Mouse (Mus musculus) T-helper 2 cell (primary cell): ENCODE data around the gene Rad18.
"Not testable (repeated sequence)": the region's sequence is repeated elsewhere in the genome, so short reads cannot be mapped to it uniquely, and the experiment has no call there.

ENCODE experiments used
- in situ Hi-C: fragments of 300-600 bp; cut with MboI, MseI; formaldehyde crosslinking; loops from one replicate; pipeline ENCODE4 v1.15.1; 2025; ENCODE audit warnings: high pct_unique_total_duplicates

The Rad18 gene

GRCm38 (mm10) chr6:112696056-112696950, at the start of gene Rad18:
Gene Rad18 (minus strand): TSS chr6:112696686.
- in situ Hi-C loops = loop anchor here (25.0 kb wide), 1 partner anchor 1041 kb away; the partner anchor contains the start of gene Sec13

GRCm38 (mm10) chr6:112742297-112742696, 45.8 kb upstream of the Rad18 start:
- in situ Hi-C loops = no loop called here

GRCm38 (mm10) chr6:112741766-112742165, 45.3 kb upstream of the Rad18 start:
- in situ Hi-C loops = no loop called here

- in situ Hi-C loops = no loop called here
These were observed 43.1 kb upstream of the Rad18 start for GRCm38 (mm10) chr6:112739635-112740034.

GRCm38 (mm10) chr6:112738924-112739323, 42.4 kb upstream of the Rad18 start:
- in situ Hi-C loops = no loop called here

GRCm38 (mm10) chr6:112736471-112736870, 40.0 kb upstream of the Rad18 start:
- in situ Hi-C loops = no loop called here

- in situ Hi-C loops = no loop called here
These were observed 38.6 kb upstream of the Rad18 start for GRCm38 (mm10) chr6:112735054-112735453.

GRCm38 (mm10) chr6:112733942-112734341, 37.5 kb upstream of the Rad18 start:
- in situ Hi-C loops = no loop called here

GRCm38 (mm10) chr6:112732434-112732833, 35.9 kb upstream of the Rad18 start:
- in situ Hi-C loops = no loop called here

- in situ Hi-C loops = no loop called here
These were observed 34.9 kb upstream of the Rad18 start for GRCm38 (mm10) chr6:112731386-112731785.

- in situ Hi-C loops = loop anchor here (10.0 kb wide), 1 partner anchor 266 kb away; no protein-coding TSS in a partner anchor
These were observed 32.4 kb upstream of the Rad18 start for GRCm38 (mm10) chr6:112728760-112729422.

GRCm38 (mm10) chr6:112725468-112725867, 29.0 kb upstream of the Rad18 start:
- in situ Hi-C loops = loop anchor here (10.0 kb wide), 1 partner anchor 269 kb away; no protein-coding TSS in a partner anchor

- in situ Hi-C loops = loop anchor here (10.0 kb wide), 1 partner anchor 274 kb away; no protein-coding TSS in a partner anchor
These were observed 24.1 kb upstream of the Rad18 start for GRCm38 (mm10) chr6:112720409-112721080.

- in situ Hi-C loops = loop anchor here (10.0 kb wide), 1 partner anchor 275 kb away; no protein-coding TSS in a partner anchor
These were observed 23.5 kb upstream of the Rad18 start for GRCm38 (mm10) chr6:112719983-112720382.

- in situ Hi-C loops = no loop called here
These were observed 20.7 kb upstream of the Rad18 start for GRCm38 (mm10) chr6:112717168-112717567.

GRCm38 (mm10) chr6:112713951-112714350, 17.5 kb upstream of the Rad18 start:
- in situ Hi-C loops = no loop called here

- in situ Hi-C loops = not testable (repeated sequence)
These were observed 5.8 kb upstream of the Rad18 start for GRCm38 (mm10) chr6:112702296-112702695.

- in situ Hi-C loops = no loop called here
These were observed 3.9 kb upstream of the Rad18 start for GRCm38 (mm10) chr6:112700392-112700791.

- in situ Hi-C loops = loop anchor here (25.0 kb wide), 1 partner anchor 1038 kb away; the partner anchor contains the start of gene Sec13
These were observed 2.6 kb upstream of the Rad18 start for GRCm38 (mm10) chr6:112699115-112699514.

- in situ Hi-C loops = loop anchor here (25.0 kb wide), 1 partner anchor 1043 kb away; the partner anchor contains the start of gene Sec13
These were observed 2.0 kb downstream of the Rad18 start for GRCm38 (mm10) chr6:112694492-112694891.

GRCm38 (mm10) chr6:112691523-112691922, 5.0 kb downstream of the Rad18 start:
- in situ Hi-C loops = loop anchor here (25.0 kb wide), 1 partner anchor 1046 kb away; the partner anchor contains the start of gene Sec13
